Mouse (Mus musculus): ENCODE measurements around the gene Cep170b. TPM values are rescaled to one million over a fixed set of nuclear protein-coding genes. Genes with fewer than 3 reads are reported as not detected.

Cep170b gene
- polyA plus RNA-seq, 1 experiment from 2014 or later, result 23.2 TPM

DNA sequence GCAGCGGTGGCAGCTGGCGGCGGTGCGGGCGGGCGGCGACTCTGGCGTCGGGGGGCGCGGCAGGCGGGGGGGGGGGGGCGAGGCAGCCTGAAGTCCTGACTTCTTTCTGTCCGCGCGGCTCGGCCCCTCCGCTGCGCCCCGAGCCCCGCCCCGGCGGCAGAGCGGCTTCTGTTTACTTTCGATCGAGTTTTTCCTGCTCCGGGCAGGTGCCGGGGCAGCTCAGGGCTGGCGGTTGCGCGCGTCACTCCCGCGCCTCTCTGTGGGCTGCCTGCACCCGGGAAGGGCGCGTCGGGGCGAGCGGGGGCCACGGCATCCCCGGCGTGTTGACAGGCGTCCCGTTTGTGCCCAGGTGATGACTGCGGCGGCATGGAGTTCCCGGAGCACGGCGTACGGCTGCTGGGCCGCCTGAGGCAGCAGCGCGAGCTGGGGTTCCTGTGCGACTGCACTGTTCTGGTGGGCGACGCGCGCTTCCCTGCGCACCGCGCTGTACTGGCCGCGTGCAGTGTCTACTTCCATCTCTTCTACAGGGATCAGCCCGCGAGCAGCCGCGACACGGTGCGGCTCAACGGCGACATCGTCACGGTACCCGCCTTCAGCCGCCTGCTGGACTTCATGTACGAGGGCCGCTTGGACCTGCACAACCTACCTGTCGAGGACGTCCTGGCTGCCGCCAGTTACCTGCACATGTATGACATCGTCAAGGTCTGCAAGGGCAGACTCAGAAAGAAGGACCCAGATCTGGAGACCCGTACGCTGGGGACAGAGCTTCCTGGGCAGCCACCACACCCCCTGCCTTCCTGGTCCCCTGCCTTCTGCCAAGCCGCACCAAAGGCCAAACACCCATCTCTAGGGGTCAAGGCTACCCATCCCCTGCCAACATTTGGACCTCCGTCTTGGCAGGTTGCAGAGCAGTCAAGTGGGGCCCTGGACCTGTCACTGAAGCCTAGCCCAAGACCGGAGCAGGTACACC, 40.9 kb upstream of the Cep170b start:
- H3K4me3 ChIP-seq, result peak overlapping the region; percentile 64
- no peak overlapping the region for H3K27ac ChIP-seq
- H3K36me3 ChIP-seq, result no peaks in the 10 kb centered on the region
- WGBS, result 3% methylated on average over 82 of the region's 87 CpGs
- no peaks in the 10 kb centered on the region for H3K9me3 ChIP-seq
- H3K4me1 ChIP-seq, result peaks cover 34% of the 10 kb centered on the region
- peak overlapping the region; percentile 67 for H3K9ac ChIP-seq
- peak; percentile 10; the same call in 1 of the 2 replicates for ATAC-seq (ENCODE audit: low FRiP score, low read depth)
- H3K27me3 ChIP-seq (replicated peaks), result peaks cover 48% of the 10 kb centered on the region
- H3K4me2 ChIP-seq (replicated peaks), result peak overlapping the region; percentile 95

DNA sequence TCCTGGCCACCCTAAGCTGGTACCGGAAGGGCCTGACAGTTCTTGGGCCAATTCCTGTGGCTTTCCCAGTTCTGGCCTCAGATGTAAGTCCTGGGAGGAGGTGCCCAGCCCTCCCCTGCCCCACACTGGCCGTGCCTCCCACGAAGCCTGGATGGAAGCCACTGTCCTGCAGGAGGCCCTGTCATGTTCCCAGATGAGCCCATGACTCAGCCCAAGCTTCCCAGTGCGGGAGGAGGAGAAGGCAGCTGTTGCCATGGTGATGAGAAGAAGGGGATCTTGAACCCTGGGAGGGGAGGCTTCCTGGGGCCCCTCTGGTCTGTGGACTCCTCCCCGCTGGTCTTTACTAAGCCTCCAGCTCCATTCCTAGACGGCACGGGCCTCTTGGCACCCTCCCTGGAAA, 36.9 kb upstream of the Cep170b start:
- H3K9ac ChIP-seq, result no peak overlapping the region
- H3K27me3 ChIP-seq (replicated peaks), result peaks cover 33% of the 10 kb centered on the region
- no peak overlapping the region for H3K27ac ChIP-seq
- ATAC-seq (ENCODE audit: low FRiP score, low read depth), result no peak
- peaks cover 17% of the 10 kb centered on the region for H3K4me1 ChIP-seq
- no peaks in the 10 kb centered on the region for H3K9me3 ChIP-seq
- H3K4me2 ChIP-seq (replicated peaks), result no peak overlapping the region
- no peaks in the 10 kb centered on the region for H3K36me3 ChIP-seq
- 50% methylated on average over 7 of the region's 7 CpGs for WGBS
- no peak overlapping the region for H3K4me3 ChIP-seq

- Histone ChIP-seq H3K9ac (no peak overlapping the region), H3K9me3 (no peaks in the 10 kb centered on the region), H3K4me1 (peaks cover 10% of the 10 kb centered on the region), H3K4me3 (no peak overlapping the region), H3K27ac (no peak overlapping the region), H3K27me3 (replicated peaks) (no peaks in the 10 kb centered on the region), H3K4me2 (replicated peaks) (no peak overlapping the region), H3K36me3 (no peaks in the 10 kb centered on the region)
- no peak for ATAC-seq (ENCODE audit: low FRiP score, low read depth)
- 78% methylated on average over 15 of the region's 15 CpGs for WGBS
Observed at GRCm38 (mm10) chr12:112688458-112688857, 31.8 kb upstream of the Cep170b start.

- Histone ChIP-seq H3K4me3 (peak overlapping the region; percentile 65), H3K27ac (peak overlapping the region; percentile 77), H3K4me1 (peaks cover 18% of the 10 kb centered on the region), H3K9ac (peak overlapping the region; percentile 80), H3K4me2 (replicated peaks) (peak overlapping the region; percentile 90), H3K27me3 (replicated peaks) (0 out of 2 replicates have a peak, but pooled peaks cover 6% of the 10 kb centered on the region), H3K9me3 (no peaks in the 10 kb centered on the region), H3K36me3 (no peaks in the 10 kb centered on the region)
- peak; percentile 94 for ATAC-seq (ENCODE audit: low FRiP score, low read depth)
- WGBS, result 3% methylated on average over 54 of the region's 54 CpGs
Observed at GRCm38 (mm10) chr12:112693185-112694126, 26.8 kb upstream of the Cep170b start.

- ATAC-seq (ENCODE audit: low FRiP score, low read depth), result no peak
- Histone ChIP-seq H3K27me3 (replicated peaks) (0 out of 2 replicates have a peak, but pooled peaks cover 6% of the 10 kb centered on the region), H3K4me2 (replicated peaks) (peak overlapping the region; percentile 90), H3K4me1 (peaks cover 18% of the 10 kb centered on the region), H3K4me3 (peak overlapping the region; percentile 65; the same call in 1 of the 2 replicates), H3K27ac (peak overlapping the region; percentile 77), H3K36me3 (no peaks in the 10 kb centered on the region), H3K9me3 (no peaks in the 10 kb centered on the region), H3K9ac (peak overlapping the region; percentile 80)
- WGBS, result 84% methylated on average over 10 of the region's 10 CpGs
Observed at GRCm38 (mm10) chr12:112694127-112694475, 26.2 kb upstream of the Cep170b start.

GRCm38 (mm10) chr12:112696806-112697425, 23.3 kb upstream of the Cep170b start:
- ATAC-seq (ENCODE audit: low FRiP score, low read depth), result no peak
- Histone ChIP-seq H3K36me3 (no peaks in the 10 kb centered on the region), H3K9me3 (no peaks in the 10 kb centered on the region), H3K4me1 (peaks cover 28% of the 10 kb centered on the region), H3K27ac (no peak overlapping the region), H3K4me2 (replicated peaks) (no peak overlapping the region), H3K9ac (no peak overlapping the region), H3K4me3 (no peak overlapping the region), H3K27me3 (replicated peaks) (peaks cover 16% of the 10 kb centered on the region; the same call in 1 of the 2 replicates)
- 88% methylated on average over 3 of the region's 3 CpGs for WGBS

GRCm38 (mm10) chr12:112700522-112700921, 19.7 kb upstream of the Cep170b start:
- Histone ChIP-seq H3K4me1 (0 out of 2 replicates have a peak, but pooled peaks cover 11% of the 10 kb centered on the region), H3K9me3 (no peaks in the 10 kb centered on the region), H3K27me3 (replicated peaks) (peaks cover 13% of the 10 kb centered on the region; the same call in 1 of the 2 replicates), H3K9ac (0 out of 2 replicates have a peak overlapping the region, but pooled peaks have one; percentile 1), H3K36me3 (no peaks in the 10 kb centered on the region), H3K4me2 (replicated peaks) (peak overlapping the region; percentile 10; the same call in 1 of the 2 replicates), H3K4me3 (no peak overlapping the region), H3K27ac (no peak overlapping the region)
- whole genome bisulfite sequencing, result 14% methylated on average over 15 of the region's 15 CpGs
- ATAC-seq (ENCODE audit: low FRiP score, low read depth), result 0 out of 2 replicates have a peak, but pooled peaks have one; percentile 36

GRCm38 (mm10) chr12:112702374-112703320, 17.6 kb upstream of the Cep170b start:
- no peaks in the 10 kb centered on the region for H3K36me3 ChIP-seq
- no peak overlapping the region for H3K9ac ChIP-seq
- ATAC-seq (ENCODE audit: low FRiP score, low read depth), result no peak
- H3K27ac ChIP-seq, result no peak overlapping the region
- 77% methylated on average over 6 of the region's 6 CpGs for WGBS
- no peak overlapping the region for H3K4me2 ChIP-seq (replicated peaks)
- H3K9me3 ChIP-seq, result no peaks in the 10 kb centered on the region
- H3K4me3 ChIP-seq, result no peak overlapping the region
- H3K4me1 ChIP-seq, result 0 out of 2 replicates have a peak, but pooled peaks cover 16% of the 10 kb centered on the region
- H3K27me3 ChIP-seq (replicated peaks), result peaks cover 14% of the 10 kb centered on the region; the same call in 1 of the 2 replicates

DNA sequence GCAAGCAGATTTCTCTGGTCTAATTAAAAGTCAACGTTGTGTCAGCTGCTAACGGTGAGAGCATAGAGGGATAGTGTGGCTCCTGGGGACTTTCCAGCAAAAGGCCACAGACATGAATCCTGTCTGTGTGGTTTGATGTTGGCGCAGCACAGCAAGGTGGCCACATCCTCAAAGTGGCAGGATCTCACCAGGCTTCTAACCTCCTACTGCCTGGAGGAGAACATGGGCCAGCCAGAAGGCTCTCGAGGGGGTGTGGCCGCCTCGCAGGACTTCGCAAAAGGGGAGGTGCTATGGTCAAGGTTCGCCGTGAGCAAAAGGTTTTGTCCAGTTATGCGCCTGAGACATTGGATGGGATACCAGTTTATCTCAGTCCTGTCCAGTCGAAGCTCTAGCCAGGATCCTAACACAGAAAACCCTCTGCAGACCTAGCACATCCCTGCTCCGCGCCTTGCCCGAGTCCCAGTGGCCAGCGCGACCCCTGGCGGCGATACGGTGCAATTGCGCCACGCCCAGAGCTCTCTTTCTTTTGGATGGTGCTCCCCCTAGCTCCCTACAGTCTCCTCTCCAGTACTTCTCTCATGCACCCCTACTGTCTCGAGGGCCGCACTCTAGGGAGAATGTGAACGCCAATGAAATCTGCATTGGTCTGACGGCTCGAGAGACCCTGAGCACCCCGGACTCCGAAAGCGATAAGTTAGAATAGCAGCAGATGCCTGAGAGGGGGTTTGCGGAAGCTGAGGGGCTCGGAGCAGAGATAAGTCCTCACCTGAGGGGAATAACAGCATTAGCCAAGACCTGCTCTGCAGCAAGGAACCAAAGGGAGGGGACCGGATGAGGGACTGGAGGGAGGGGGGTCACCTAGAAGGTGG, 13.3 kb upstream of the Cep170b start:
- 15% methylated on average over 32 of the region's 32 CpGs for WGBS
- no peak overlapping the region for H3K27ac ChIP-seq
- ATAC-seq (ENCODE audit: low FRiP score, low read depth), result peak; percentile 71
- H3K36me3 ChIP-seq, result no peaks in the 10 kb centered on the region
- H3K4me1 ChIP-seq, result 0 out of 2 replicates have a peak, but pooled peaks cover 5% of the 10 kb centered on the region
- H3K4me3 ChIP-seq, result no peak overlapping the region
- peaks cover 14% of the 10 kb centered on the region; the same call in 1 of the 2 replicates for H3K27me3 ChIP-seq (replicated peaks)
- H3K9ac ChIP-seq, result no peak overlapping the region
- H3K9me3 ChIP-seq, result no peaks in the 10 kb centered on the region
- peak overlapping the region; percentile 42 for H3K4me2 ChIP-seq (replicated peaks)

DNA sequence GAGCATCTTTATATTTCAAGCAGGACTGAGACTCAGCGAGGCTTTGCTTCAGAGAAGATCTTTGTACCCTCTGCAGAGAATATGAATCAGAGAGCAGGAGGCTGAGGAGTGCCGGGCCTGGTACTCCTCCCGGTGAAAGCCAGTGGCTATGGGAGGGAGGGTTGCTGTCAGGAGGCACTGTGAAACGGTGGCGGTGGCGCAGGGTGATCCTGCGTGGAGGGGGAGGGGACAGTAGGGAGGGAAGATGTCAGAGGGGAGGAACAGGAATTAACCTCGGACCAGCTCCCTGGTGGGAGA, 12.7 kb upstream of the Cep170b start:
- 34% methylated on average over 8 of the region's 8 CpGs for WGBS
- Histone ChIP-seq H3K27me3 (replicated peaks) (peaks cover 14% of the 10 kb centered on the region; the same call in 1 of the 2 replicates), H3K27ac (no peak overlapping the region), H3K36me3 (no peaks in the 10 kb centered on the region), H3K4me3 (no peak overlapping the region), H3K9ac (no peak overlapping the region), H3K4me2 (replicated peaks) (no peak overlapping the region), H3K4me1 (0 out of 2 replicates have a peak, but pooled peaks cover 5% of the 10 kb centered on the region), H3K9me3 (no peaks in the 10 kb centered on the region)
- peak; percentile 22; the same call in 1 of the 2 replicates for ATAC-seq (ENCODE audit: low FRiP score, low read depth)
